Mouse (Mus musculus) lung, postnatal 4 days (tissue): Measurements from ENCODE around the gene Fcgr2b.
"Not testable (repeated sequence)": the region's sequence is repeated elsewhere in the genome, so short reads cannot be mapped to it uniquely, and the experiment has no call there.

Experiments used
- DNase-seq, 2 experiments: peaks; one replicate each; pipeline ENCODE4 v3.0.0; 2021

The Fcgr2b gene

GRCm38 (mm10) chr1:170975350-170975749, 997 bp downstream of the Fcgr2b start:
- not testable (repeated sequence) for DNase-seq

- DNase-seq: no peak
Measured at GRCm38 (mm10) chr1:170974736-170975135, 1.6 kb downstream of the Fcgr2b start.

- no peak for DNase-seq
Measured at GRCm38 (mm10) chr1:170974171-170974570, 2.2 kb downstream of the Fcgr2b start.

GRCm38 (mm10) chr1:170972936-170973335, 3.4 kb downstream of the Fcgr2b start:
- DNase-seq: no peak

GRCm38 (mm10) chr1:170972494-170972893, 3.9 kb downstream of the Fcgr2b start:
- no peak for DNase-seq

GRCm38 (mm10) chr1:170968576-170968975, 7.8 kb downstream of the Fcgr2b start:
- DNase-seq: no peak

GRCm38 (mm10) chr1:170967581-170967980, 8.8 kb downstream of the Fcgr2b start:
- DNase-seq: peak; percentile 37 to 45

- no peak for DNase-seq
Measured at GRCm38 (mm10) chr1:170963087-170963486, 13.3 kb downstream of the Fcgr2b start.

GRCm38 (mm10) chr1:170962301-170962700, 14.0 kb downstream of the Fcgr2b start:
- no peak for DNase-seq

GRCm38 (mm10) chr1:170961101-170961500, 15.2 kb downstream of the Fcgr2b start:
- no peak for DNase-seq

- DNase-seq: no peak
Measured at GRCm38 (mm10) chr1:170959791-170960190, 16.6 kb downstream of the Fcgr2b start.

GRCm38 (mm10) chr1:170958225-170958624, 18.1 kb downstream of the Fcgr2b start:
- DNase-seq: no peak

- DNase-seq: no peak
Measured at GRCm38 (mm10) chr1:170953192-170953591, 23.2 kb downstream of the Fcgr2b start.

GRCm38 (mm10) chr1:170950772-170951171, 25.6 kb downstream of the Fcgr2b start:
- no peak for DNase-seq

GRCm38 (mm10) chr1:170944908-170945307, 31.4 kb downstream of the Fcgr2b start:
- DNase-seq: not testable (repeated sequence)

- not testable (repeated sequence) for DNase-seq
Measured at GRCm38 (mm10) chr1:170944151-170944550, 32.2 kb downstream of the Fcgr2b start.

- peak in 1 of 2 experiments; percentile 44 for DNase-seq
Measured at GRCm38 (mm10) chr1:170939255-170939654, 37.1 kb downstream of the Fcgr2b start.

- DNase-seq: no peak
Measured at GRCm38 (mm10) chr1:170934383-170934782, 42.0 kb downstream of the Fcgr2b start.

GRCm38 (mm10) chr1:170933940-170934339, 42.4 kb downstream of the Fcgr2b start:
- no peak for DNase-seq

- no peak for DNase-seq
Measured at GRCm38 (mm10) chr1:170933386-170933920, 42.9 kb downstream of the Fcgr2b start.

- DNase-seq: no peak
Measured at GRCm38 (mm10) chr1:170932043-170932442, 44.3 kb downstream of the Fcgr2b start.

GRCm38 (mm10) chr1:170929245-170929644, 47.1 kb downstream of the Fcgr2b start:
- DNase-seq: no peak

- DNase-seq: no peak
Measured at GRCm38 (mm10) chr1:170928467-170928866, 47.9 kb downstream of the Fcgr2b start.

GRCm38 (mm10) chr1:170927378-170927777, 49.0 kb downstream of the Fcgr2b start, which contains the start of gene Fcrla:
TSS of gene Fcrla (minus strand) at chr1:170927583.
- no peak for DNase-seq

GRCm38 (mm10) chr1:170926941-170927340, 49.4 kb downstream of the Fcgr2b start:
- no peak for DNase-seq
